Mouse (Mus musculus) kidney, postnatal 25 days (tissue): ENCODE measurements around the gene Ppp1r1b.
A peak's percentile ranks its signal among the peaks of the same experiment; 100 is the strongest.
"Not testable (repeated sequence)": the region's sequence is repeated elsewhere in the genome, so short reads cannot be mapped to it uniquely, and the experiment has no call there.

Experiments
- DNase-seq, 2 experiments: peaks; one replicate each; pipeline ENCODE4 v3.0.0; 2021; ENCODE audit warnings: mixed read lengths in 2 of 2

The Ppp1r1b gene

DNA sequence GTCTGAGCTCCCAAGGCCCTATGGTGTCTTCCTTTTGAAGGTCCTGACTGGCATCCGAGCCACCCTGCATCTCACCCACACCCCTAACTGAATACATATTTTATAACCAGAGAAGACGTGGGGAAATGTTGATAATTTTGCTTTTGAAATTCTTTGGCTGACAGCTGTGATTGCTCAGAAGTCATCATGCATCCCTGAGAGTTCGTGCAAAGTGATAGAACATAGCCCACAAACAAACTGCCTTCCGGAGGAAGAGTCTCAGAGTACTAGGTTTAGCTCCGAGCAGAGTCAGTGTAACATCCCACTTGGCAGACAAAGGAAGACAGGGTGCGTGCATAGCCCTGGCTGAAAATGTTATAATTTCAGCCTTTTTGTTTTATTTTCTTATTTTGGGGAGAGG, 25.0 kb downstream of the Ppp1r1b start:
- DNase-seq = no peak

DNA sequence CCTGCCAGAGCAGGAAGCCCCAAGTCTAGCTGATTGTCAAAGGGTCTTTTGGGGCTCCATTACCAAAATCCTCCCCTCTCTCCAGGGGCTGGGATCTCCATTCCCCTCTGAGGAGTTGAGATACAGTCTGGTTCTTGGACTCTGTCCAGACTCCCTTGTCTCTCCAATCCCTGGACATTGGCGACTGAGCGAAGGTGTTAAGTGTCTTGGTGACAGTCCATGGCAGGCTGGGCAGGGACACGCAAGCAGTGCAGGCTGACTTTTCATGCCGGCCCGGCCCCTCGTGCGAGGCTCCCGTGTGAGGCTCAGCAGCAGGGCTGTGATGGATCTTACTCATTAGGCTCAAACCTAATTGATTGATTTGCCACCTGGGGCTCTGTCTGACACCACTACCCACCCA, 26.1 kb downstream of the Ppp1r1b start:
- no peak for DNase-seq

DNA sequence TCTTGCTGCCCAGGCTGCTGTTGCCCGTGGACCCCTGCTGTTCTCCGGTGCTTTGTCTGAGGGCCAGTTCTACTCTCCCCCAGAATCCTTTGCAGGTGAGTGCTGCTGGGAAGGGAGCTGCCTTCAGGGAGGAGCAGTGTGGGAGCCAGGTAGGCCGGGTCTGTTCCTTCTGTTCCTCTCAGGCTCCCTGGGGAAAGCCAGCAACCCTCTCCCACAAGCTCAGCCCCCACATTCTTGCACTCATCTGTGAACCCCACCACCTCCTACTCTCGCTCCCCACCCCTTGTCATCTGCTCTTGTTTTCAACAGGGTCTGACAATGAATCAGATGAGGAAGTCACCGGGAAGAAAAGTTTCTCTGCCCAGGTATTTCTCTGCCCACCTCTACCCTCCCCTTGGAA, 28.6 kb downstream of the Ppp1r1b start:
- no peak for DNase-seq

DNA sequence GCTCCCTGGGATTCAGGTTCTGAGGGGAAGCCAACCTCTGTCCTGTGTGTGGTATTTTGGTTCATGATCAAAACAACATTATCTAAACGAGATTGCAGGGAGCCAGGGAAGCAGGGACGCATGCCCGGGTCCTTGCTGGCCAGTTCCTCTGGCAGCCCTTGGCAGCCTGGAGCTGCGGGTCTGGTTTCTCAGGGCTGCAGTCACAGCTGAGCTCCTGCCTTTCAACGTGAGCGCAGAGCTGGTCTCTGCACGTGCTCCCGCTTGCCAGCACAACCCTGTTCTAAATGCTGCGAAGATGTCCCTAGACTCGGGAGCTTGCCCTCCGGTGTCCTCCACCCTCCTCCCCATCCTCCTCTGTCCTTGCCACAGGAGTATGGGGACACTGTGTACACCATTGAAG, 29.6 kb downstream of the Ppp1r1b start:
- no peak for DNase-seq

DNA sequence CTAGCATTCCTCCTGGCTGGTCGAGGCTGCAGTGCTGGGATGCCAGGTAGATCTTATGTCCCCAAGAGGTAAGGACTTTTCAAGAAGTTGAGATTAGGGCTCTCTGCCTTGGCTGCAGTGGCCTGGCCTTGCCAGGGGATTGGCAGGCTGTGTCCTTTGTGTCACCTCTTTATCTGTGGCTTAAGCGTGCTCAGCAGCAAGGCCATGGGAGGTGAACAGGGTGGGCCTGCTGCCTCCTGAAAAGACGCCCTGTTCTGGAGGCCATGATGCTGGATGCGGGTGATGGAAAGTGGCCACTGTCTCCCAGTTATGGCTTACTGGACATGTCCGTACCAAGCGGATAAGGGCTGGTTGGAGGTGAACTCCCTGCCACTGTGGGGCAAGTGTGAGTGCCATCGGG, 31.2 kb downstream of the Ppp1r1b start:
- no peak for DNase-seq

DNA sequence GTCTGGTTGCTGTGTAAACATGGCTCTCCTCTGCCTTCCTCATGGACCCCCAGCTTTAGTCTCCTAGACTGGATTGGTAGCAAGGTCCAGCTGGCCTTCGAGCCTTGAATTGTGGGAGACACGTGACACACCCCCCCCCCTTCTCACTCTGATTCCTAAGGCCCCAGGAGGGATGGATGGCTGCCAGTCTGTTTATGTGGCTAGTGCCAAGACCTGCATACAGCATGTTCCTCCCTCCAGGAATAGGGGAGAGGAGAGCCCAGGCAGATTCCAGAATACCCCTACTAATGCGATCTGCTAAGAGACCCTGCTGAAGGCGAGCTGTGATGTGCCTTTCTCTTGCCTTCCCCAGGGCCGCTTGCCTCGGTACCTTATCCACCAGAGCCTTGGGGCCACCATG, 31.9 kb downstream of the Ppp1r1b start:
- peak; percentile 72 to 80 for DNase-seq

DNA sequence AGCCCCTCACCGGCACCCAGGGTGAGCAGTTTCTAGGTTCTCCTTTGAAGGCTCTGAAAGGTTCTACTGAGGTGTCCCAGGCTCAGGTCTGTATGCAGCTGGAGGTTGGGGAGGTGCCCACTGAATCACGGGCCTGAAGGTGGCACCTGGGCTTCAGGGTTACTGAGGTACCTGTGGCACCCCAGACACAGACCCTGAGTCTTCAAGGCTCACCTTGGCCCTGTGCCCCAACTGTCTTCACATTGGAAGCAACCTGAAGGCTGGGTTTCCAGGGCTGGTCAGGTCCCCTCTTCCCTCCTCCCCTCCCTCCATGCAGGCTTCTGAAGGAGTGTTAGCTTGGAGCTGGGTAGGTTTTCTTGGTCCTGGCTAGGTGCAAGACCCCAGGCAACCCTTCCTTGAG, 33.4 kb downstream of the Ppp1r1b start:
- DNase-seq = no peak

DNA sequence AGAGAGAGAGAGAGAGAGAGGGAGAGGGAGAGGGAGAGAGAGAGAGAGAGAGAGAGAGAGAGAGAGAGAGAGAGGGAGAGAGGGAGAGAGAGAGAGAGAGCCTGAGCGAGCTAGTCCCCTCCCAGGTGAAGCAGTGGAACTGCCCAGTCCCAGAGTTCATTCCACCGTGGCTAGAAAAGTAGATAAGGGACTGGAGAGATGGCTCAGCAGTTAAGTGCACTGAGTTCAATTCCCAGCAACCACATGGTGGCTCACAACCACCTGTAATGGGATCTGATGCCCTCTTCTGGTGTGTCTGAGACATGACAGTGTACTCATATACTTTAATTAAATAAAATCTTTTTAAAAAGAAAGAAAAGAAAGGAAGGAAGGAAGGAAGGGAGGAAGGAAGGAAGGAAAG, 34.2 kb downstream of the Ppp1r1b start:
- DNase-seq = not testable (repeated sequence)

DNA sequence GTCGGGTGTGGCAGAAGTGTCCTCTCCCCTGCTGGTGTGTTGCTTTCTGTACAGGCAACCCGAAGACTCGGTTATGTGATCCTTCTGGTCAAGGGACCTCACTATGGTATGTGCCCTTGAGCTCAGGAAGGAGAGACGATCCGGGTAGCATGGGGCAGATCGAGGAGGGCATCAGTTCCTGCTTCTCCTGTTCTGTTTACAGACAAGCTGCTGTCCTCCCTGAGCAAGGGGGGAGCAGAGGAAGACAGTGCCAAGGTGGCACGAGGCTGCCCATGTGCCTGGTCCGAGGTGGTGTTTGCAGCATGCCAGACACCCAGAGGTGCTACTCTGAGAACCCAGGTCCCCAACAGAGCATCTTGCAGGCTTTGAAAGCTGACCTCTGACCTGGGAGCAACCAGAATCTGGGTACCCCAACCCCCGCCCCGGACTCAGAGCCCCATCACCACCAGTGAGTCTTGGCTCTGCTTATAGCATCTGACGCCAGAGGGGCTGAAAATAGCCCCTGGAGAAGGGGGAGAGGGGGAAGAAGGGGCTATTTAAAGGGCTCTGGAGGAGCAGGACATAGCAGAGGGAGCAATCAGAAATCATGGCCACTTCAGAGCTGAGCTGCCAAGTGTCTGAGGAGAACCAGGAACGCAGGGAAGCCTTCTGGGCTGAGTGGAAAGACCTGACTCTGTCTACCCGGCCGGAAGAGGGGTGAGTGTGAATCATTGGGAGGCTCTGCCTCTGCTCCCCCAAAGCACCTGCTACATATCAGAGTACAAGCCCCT, 35.2 kb downstream of the Ppp1r1b start, which contains the start of gene Tcap:
TSS of gene Tcap (plus strand) at position 551 of the 770 bp plus-strand sequence.
- DNase-seq = no peak

DNA sequence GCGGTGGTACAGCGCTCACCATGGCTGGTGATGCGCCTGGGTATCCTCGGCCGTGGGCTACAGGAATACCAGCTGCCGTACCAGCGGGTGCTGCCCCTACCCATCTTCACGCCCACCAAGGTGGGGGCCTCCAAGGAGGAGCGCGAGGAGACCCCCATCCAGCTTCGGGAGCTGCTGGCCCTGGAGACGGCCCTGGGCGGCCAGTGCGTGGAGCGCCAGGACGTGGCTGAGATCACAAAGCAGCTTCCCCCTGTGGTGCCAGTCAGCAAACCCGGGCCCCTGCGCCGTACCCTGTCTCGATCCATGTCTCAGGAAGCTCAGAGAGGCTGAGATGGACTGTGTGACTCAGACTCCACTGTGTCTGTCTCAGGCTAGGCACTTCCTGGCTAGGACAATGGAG, 36.0 kb downstream of the Ppp1r1b start:
- DNase-seq = no peak

DNA sequence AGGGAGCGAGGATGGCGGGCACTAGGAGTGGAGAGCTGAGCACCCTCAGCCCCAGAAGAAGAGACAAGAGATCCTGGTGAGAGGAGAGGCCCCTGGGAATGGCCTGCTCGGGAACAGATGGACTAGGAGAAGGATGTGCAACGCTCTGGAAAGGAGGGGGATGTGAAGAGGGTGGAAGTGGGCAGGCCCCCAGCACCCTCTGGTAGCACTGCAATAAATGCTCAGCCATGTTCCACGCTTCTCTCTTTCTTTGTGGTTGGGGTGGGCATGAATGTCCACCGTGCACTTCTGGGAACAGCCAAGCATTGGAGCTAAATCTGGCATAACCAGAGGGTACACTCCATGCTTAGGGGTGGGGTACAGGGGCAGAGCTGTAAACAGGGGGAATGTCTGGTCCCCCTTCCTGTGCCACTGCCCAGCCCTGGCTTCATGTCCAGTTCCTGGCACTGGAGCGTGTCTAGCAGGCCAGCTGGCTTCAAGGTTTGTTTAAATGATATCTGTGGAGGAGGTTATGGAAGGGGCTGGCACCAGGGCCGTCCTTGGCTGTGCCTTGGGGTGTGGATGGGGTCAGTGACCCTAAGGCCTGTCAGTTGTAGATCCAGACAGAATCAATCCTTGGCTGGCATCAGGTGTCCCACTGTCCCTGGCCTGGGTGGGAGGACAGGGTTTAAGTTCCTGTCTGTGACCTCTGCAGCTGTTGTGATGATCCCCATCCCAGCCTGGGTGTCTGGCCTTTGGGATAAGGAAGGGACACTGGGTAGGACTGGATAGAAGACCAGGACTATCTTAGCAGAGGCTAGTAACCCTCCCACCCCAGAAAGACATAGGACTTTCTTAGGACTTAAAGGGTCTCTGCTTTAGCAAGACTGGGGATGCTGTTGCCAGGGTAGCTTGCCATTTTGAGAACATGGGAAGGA, 36.8 kb downstream of the Ppp1r1b start:
- DNase-seq = no peak

DNA sequence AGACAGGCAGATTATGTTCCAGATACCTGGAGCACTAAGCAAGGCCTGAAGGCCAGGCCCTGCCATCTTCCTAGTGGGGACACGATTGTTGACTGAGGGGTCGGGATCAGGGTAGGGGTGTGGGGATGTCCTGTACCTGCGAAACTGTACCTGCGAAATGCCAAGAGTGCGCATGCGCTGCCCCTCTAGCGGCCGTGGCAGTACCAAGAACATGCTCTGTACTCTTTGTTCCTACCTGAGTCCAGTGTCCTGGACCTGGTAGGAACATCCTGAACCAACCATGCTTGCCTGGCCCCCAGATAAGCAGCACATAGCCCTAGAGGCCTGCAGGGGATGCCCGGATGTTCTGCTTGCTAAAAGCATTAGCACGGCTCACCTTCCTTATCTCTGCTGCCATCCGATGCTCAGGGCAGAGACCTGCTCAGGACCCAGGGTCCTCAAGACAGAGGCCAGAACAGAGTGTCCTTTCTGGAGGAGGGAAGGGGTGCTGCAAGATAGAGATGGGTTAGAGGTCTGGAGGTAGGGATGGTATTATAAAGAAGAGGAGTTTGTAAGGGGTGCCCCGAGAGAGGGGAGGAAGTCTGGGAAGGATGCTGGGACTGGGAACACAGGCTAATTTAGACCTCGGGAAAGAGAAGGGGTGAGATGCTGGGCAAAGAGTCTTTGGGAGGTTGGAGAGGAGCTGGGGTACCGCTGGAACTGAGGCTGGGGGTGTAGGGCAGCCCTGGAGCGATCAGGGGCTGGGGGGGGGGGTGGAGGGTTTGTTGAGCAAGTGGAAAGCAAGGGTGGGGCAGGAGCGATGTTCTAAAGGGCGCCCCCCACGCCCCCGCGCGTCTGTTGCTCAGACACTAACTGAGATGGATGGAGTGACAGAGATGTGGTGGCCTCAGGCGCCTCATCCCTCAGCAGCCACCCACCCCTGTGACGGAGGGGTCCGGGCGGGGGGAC, 37.7 kb downstream of the Ppp1r1b start, which contains the start of gene Pnmt:
TSS of gene Pnmt (plus strand) at position 813 of the 948 bp plus-strand sequence.
- DNase-seq = no peak

DNA sequence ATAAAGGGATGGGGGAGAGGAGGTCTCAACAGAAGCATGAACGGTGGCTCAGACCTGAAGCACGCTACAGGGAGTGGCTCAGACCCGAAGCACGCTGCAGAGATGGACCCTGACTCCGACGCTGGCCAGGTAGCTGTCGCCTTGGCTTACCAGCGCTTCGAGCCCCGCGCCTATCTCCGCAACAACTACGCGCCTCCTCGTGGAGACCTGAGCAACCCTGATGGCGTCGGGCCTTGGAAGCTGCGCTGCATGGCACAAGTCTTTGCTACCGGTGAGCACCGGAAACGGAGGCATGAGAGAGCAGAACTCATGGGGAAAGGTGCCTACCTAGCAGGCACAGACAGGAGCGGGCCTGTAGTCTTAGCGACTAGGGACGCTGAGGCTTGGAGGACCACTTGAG, 38.4 kb downstream of the Ppp1r1b start:
- DNase-seq = no peak

DNA sequence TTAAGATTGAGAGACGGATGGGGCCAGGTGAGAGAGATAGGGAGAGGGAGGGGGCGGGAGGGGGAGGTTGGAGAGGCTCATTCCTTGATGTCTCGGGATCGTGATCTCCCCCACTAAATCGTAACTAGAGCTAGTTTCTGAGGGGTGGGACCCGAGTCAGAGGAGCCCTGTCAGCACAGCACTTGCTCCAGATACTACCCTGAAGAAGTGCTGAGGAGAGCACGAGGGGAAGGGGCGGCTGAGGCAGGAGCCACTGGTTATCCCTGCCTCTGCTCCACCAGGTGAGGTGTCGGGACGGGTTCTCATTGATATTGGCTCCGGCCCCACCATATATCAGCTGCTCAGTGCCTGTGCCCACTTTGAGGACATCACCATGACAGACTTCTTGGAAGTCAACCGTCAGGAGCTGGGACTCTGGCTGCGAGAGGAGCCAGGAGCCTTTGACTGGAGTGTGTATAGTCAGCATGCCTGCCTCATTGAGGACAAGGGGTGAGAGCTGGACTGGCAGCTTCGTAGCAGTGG, 38.9 kb downstream of the Ppp1r1b start:
- DNase-seq = no peak

DNA sequence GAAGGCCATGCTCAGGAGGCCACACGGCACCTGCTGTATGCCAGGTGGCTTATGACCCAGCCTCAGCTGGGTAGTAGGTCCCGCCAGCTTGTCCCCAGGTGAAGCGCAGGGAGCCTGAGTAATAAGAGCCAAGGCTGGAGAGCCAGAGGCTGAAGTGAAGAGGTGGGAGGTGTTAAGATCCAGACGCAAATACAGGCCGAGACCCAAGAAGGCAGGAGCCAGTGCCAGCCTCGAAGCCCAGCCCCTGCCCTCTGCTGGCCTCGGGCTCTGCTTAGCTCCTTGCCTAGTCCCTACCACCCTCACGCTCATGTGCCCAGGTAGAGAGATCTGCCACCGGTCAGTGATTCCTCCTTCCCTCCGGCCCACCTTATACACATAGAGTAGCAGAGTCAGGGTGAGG, 40.1 kb downstream of the Ppp1r1b start:
- peak in 1 of 2 experiments; percentile 66 for DNase-seq

DNA sequence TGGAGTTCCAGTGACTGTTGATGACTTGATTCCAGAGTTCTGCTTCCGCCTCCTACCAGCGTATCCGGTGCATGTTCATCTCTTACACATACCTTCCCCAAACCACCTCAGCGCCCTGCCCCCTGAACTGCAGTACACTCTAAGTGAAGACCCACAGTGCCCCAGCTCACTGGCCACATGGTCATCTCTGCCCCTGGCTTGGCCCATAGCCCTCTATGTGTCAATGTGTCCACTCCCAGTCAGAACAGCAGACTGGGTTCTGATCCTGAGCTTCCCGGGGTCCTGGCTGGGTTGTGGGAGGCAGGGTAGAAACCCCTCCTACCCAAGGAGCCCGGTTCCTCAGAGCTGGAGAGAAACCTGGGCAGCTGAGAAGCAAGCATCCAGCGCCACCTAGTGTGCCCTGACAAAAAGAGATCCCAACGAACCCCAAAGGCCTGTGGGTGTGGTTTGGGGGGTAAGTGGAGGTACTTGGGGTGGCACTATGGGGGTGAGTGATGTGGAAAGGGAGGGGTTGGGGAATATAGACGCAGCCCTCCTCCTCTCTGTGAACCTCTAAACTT, 41.1 kb downstream of the Ppp1r1b start:
- peak; percentile 71 to 75 for DNase-seq

DNA sequence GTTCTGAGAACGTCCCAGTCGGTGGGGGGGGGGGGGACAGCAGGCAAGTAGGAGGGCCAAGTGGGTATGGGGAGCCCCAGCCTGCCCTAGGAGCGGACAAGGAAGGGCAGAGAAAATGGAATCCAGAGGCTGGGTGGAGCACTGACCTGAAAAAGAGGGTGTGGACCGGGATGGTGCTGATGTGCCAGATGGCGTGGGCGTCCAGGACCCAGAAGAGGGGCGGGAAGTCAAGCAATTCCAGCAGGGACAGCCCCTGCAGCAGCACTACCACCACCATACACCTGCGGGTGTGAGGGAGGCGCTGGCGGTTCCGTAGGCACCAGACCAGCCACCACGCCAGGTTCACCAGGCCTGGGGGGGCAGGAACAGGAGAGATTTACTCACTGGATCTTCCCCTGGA, 41.9 kb downstream of the Ppp1r1b start:
- no peak for DNase-seq

DNA sequence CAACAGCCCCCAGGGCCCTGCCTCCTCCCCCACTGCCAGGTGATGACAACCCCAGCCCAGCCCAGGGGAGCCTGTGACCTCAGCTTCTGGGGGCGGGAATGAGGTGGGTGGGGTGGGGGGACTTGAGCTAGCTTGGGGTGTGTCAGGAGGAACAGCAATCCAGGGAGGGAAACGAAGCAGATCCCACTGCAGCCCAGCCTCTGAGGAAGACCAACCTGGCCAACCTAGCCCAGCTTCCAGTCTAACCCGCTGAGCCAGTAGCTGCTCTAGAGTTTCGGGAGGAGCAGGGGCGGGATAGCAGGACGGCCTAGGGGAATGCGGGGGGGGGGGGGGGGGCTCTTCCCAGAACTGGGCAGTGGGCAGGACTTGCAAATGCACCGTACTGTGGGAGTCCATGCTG, 43.8 kb downstream of the Ppp1r1b start:
- no peak for DNase-seq

DNA sequence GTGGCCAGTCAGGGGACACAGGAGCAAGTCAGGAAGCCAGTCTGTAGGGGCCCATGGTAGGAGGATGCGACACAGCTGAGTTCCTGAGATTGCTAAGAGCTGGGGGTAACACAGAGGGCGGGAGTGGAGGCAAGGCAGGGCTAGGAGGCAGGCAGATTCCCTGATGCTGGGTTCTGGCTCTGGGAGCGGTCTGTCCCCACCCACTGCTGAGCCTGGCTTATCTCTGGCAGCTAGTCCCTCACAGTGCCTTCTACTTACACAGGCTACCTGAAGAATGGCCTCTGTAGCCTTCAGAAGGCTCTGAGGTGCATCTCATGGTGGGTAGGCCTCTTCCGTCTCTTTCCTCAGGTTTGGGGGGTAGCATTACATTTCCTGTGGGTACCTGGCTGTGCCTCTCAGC, 44.4 kb downstream of the Ppp1r1b start:
- no peak for DNase-seq

DNA sequence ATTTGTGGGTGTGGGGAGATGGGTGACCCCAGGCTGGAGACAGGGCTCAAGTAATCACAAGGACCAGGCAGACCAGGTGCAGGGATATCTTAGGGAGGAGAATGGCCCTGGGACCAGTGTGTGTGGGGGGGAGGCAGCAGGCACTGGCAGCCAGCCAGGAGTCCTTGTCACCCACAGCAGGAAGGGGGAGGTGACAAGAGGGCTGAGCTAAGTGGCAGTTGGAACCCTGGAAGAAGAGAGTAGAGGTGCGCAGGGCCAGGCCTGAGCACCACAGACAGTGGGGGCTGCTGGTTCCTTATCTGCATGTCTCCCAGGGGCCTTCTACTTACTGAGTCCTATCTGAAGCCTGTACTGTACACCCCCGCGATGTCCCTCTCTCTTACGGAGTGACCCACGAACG, 45.1 kb downstream of the Ppp1r1b start:
- DNase-seq = peak; percentile 47 to 58

DNA sequence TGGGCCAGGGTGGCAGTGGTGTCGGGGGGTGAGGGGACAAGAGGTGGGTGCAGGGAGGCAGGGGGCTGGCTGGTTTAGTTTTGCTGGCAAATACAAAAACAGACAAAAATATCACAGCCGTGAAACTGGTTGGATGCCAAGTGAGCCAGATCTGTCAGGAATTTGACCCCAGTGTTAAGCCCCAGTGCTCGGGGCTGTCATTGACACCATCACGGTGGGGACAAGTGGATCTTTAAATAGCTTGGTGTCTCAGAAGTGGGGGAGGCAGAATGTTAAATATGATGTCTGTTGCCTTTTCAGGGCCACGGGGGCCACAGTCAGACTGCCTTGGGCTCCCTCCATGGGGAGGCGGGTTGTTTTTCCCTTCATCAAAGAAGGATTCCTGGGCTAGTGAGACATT, 46.1 kb downstream of the Ppp1r1b start:
- DNase-seq = peak; percentile 51 to 55

DNA sequence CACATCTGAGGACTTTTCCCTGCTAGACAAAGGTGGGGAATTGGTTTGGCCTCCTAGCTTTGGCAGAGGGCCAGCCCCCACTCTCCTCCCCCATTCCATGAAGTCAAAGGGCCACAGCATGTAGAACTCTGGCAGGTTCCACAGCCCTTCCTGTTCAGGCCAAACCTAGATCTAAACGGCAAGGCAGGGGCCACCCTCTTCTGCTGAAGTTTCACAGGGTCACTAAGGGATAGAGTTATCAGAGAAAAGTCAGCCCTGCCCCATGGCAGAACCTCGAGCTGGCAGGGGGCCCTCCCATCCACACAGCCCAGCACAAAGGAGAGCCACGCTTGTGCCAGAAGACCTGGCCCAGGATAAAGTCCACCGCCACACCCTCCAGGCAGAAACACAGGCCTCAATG, 46.8 kb downstream of the Ppp1r1b start:
- peak; percentile 80 to 87 for DNase-seq
